Mouse (Mus musculus): ENCODE measurements at regions not wholly inside any gene's neighbourhood (a gene's known extent, or its start where the extent isn't known, plus 50 kb on each side); places are given as distances from the start of the nearest gene placed in this dataset.

DNA sequence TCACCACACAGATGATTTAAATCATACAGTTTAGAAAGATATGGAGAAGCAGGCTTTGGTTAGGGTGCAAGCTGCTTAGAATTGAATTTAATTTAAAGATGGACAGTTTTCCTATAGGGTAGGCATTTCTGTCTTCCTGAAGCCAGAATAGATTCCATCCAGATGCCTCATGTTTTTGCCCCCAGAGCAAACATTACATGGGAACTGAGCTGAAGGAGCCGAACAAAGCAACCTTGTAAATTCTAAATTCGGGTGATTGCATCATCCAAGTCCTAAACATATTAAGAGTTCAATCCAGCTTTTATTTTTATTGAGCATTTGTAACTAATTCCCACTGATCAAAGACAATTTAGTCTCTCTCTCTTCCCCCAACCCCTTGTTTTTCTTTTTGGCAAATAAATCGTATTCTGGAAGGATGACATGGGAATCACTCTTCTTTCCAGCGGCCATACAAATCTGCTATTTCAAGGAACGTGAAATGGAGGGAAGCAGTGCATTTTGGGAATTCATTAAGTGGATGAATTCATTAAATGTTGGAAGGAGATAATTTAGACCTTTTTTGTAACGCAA is 884.1 kb downstream of the Slc4a3 start:
- H3K4me1 ChIP-seq (ENCODE audit: control insufficient read depth, insufficient read depth, low read length), result no peaks in the 10 kb centered on the region
- no peak for DNase-seq
- TF ChIP-seq CTCF (IDR thresholded peaks at IDR 0.05; ENCODE audit: insufficient read depth, low read length) (no peak), POLR2A (IDR thresholded peaks at IDR 0.05; ENCODE audit: borderline replicate concordance, extremely low read depth, low read depth, low read length) (no peak)
- 78% methylated on average over 6 of the region's 6 CpGs for WGBS
- H3K4me3 ChIP-seq (replicated peaks; ENCODE audit: extremely low read depth, low read depth, low read length), result no peak overlapping the region

DNA sequence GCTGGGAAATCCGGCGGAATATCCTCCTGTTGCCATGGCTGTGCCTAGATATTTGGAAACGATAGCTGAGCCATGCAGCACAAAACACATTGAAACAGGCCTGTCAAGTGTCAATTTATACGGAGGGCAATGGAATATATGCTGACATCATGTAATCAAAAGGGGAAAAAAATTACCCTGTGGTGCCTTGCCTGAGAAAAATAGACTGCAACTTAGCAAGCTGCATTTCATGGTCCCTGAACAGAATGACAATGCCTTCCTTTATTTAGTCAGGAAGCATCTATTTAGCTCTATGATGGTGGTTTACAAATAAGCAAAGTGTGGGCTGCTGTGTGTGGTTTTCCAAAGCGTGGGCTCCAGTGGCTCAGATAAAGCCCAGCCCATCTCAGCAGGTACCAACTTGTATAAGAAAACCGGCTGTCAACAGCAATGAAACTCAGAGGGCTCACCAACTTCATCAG is 887.4 kb downstream of the Slc4a3 start:
- Histone ChIP-seq H3K4me3 (replicated peaks; ENCODE audit: extremely low read depth, low read depth, low read length) (no peak overlapping the region), H3K4me1 (ENCODE audit: control insufficient read depth, insufficient read depth, low read length) (no peaks in the 10 kb centered on the region)
- WGBS, result 62% methylated on average over 6 of the region's 6 CpGs
- no peak for DNase-seq
- TF ChIP-seq CTCF (IDR thresholded peaks at IDR 0.05; ENCODE audit: insufficient read depth, low read length) (no peak), POLR2A (IDR thresholded peaks at IDR 0.05; ENCODE audit: borderline replicate concordance, extremely low read depth, low read depth, low read length) (no peak)

DNA sequence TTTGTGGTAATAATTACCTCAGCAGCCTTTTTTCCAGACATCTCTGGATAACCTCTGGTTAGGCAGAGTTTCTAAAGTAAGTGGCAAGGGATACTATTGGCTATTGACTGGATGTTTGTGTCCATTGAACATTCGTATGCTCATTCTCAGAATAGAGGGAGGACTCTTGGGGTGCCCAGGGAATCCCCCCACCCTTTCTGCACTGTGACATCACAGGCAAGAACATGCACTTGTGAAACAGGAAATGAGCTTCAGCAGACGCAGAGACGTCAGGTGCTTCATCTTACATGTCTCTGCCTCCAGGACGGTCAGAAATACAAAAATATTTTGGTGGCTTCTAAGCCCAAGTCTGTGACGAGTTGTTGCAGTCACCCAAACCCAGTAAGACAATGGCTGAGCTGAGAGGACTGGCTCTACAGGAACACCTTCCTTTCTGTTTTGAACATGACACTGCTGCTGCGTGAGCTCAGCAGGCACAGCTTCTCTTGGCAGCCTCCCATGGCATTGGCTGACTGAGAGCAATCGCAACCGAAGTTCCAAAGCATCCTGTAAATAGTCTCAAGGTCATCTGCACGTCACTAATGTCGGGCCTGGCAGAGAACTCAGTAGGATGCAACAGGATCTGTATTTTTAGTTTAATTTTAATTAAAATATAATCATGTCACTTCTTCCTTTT is 904.6 kb downstream of the Slc4a3 start:
- no peak for TF ChIP-seq POLR2A (IDR thresholded peaks at IDR 0.05; ENCODE audit: borderline replicate concordance, extremely low read depth, low read depth, low read length)
- no peak for TF ChIP-seq CTCF (IDR thresholded peaks at IDR 0.05; ENCODE audit: insufficient read depth, low read length)
- H3K4me3 ChIP-seq (replicated peaks; ENCODE audit: extremely low read depth, low read depth, low read length), result no peak overlapping the region
- no peaks in the 10 kb centered on the region for H3K4me1 ChIP-seq (ENCODE audit: control insufficient read depth, insufficient read depth, low read length)
- WGBS, result 36% methylated on average over 10 of the region's 10 CpGs
- no peak for DNase-seq

- 84% methylated on average over 7 of the region's 7 CpGs for WGBS
- H3K4me1 ChIP-seq (ENCODE audit: control insufficient read depth, insufficient read depth, low read length), result no peaks in the 10 kb centered on the region
- no peak for DNase-seq
- TF ChIP-seq POLR2A (IDR thresholded peaks at IDR 0.05; ENCODE audit: borderline replicate concordance, extremely low read depth, low read depth, low read length) (no peak), CTCF (IDR thresholded peaks at IDR 0.05; ENCODE audit: insufficient read depth, low read length) (no peak)
- H3K4me3 ChIP-seq (replicated peaks; ENCODE audit: extremely low read depth, low read depth, low read length), result no peak overlapping the region
Measured at GRCm38 (mm10) chr1:76453160-76453710, 907.2 kb downstream of the Slc4a3 start.

DNA sequence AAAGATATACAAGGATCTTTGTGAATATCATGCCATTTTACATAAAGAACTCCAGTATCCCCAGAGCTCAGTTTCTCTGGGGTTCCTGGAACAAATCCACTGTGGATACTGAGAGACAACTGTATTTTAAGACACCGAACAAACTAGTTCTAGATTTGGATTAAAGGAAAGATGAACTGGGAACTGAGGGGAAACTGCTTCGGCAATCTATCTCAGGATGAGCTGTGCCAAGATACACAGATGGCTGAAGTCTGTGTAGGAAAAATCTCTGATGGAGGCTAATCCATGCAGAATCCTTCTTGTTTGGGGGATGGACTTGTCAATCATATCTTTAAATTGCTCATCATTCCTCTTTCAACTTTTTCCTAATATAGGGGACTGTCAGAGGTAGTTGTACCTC is 920.5 kb downstream of the Slc4a3 start:
- 81% methylated on average over 2 of the region's 2 CpGs for WGBS
- Histone ChIP-seq H3K4me1 (ENCODE audit: control insufficient read depth, insufficient read depth, low read length) (no peaks in the 10 kb centered on the region), H3K4me3 (replicated peaks; ENCODE audit: extremely low read depth, low read depth, low read length) (no peak overlapping the region)
- TF ChIP-seq POLR2A (IDR thresholded peaks at IDR 0.05; ENCODE audit: borderline replicate concordance, extremely low read depth, low read depth, low read length) (no peak), CTCF (IDR thresholded peaks at IDR 0.05; ENCODE audit: insufficient read depth, low read length) (no peak)
- no peak for DNase-seq

DNA sequence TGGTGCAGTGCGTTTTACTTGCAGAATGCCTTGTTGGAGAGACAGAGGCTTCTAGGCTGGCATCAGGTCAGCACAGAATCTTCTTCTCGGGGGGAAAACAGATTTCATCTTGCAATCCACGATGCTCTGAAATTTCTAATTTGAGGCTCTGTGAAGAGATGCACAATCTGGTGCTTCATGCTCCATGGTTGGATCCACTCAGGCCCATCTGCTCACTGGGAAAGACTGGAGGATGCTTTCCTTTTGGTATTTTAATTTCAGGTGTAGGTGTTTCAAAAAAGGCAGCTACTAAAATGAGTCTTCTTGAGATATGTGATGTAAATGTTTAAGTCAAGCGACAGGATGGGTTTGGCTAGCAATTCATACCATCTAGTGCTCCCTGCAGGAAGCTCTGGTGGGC is 938.1 kb downstream of the Slc4a3 start:
- Histone ChIP-seq H3K4me1 (ENCODE audit: control insufficient read depth, insufficient read depth, low read length) (no peaks in the 10 kb centered on the region), H3K4me3 (replicated peaks; ENCODE audit: extremely low read depth, low read depth, low read length) (no peak overlapping the region)
- WGBS, result 85% methylated on average over 4 of the region's 4 CpGs
- no peak for TF ChIP-seq CTCF (IDR thresholded peaks at IDR 0.05; ENCODE audit: insufficient read depth, low read length)
- no peak for TF ChIP-seq POLR2A (IDR thresholded peaks at IDR 0.05; ENCODE audit: borderline replicate concordance, extremely low read depth, low read depth, low read length)
- no peak for DNase-seq

- no peak for TF ChIP-seq POLR2A (IDR thresholded peaks at IDR 0.05; ENCODE audit: borderline replicate concordance, extremely low read depth, low read depth, low read length)
- no peak overlapping the region for H3K4me3 ChIP-seq (replicated peaks; ENCODE audit: extremely low read depth, low read depth, low read length)
- 83% methylated on average over 4 of the region's 4 CpGs for WGBS
- H3K4me1 ChIP-seq (ENCODE audit: control insufficient read depth, insufficient read depth, low read length), result no peaks in the 10 kb centered on the region
- no peak for DNase-seq
Measured at GRCm38 (mm10) chr1:76487481-76487880, 941.4 kb downstream of the Slc4a3 start.

DNA sequence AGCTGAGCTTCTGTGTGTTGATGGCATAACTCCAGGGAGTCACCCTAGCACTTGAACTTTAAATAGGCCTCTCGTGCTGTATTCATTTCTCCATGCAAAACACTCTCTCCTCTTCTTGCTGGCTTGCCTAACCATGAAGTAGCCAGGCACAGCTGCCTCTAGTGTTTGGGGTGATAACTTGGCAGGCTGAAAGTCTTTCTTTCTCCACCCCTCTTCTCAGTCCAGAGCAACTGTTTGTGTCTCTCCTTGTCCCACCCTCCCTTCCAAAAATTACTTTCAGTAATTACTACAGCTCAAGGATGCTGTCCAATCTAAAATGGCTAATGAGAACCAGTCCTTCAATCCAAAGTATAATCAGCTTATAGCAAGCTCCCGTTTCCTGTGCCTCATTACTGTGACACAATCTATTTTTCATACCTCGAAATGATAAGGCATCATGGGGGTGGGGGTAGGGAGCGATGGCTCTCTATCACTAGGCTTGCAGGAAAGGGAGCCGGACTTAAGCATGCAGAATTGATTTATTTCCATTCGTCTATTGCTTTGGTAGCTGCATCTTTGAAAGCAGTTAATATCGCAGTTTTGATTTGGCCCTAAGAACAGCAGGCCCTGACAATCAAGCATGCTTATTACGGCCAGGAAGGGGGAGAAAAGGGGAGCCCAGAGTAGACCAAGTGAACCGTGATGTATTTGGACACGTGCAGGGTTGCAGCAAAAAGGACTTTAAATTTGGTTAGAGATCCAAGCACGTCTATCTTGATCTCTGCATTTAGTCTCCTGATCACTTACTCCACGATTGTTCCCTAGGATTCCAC is 943.8 kb downstream of the Slc4a3 start:
- H3K4me1 ChIP-seq (ENCODE audit: control insufficient read depth, insufficient read depth, low read length), result no peaks in the 10 kb centered on the region
- H3K4me3 ChIP-seq (replicated peaks; ENCODE audit: extremely low read depth, low read depth, low read length), result no peak overlapping the region
- WGBS, result 55% methylated on average over 12 of the region's 12 CpGs
- TF ChIP-seq CTCF (IDR thresholded peaks at IDR 0.05; ENCODE audit: insufficient read depth, low read length) (no peak), POLR2A (IDR thresholded peaks at IDR 0.05; ENCODE audit: borderline replicate concordance, extremely low read depth, low read depth, low read length) (no peak)
- DNase-seq, result no peak

DNA sequence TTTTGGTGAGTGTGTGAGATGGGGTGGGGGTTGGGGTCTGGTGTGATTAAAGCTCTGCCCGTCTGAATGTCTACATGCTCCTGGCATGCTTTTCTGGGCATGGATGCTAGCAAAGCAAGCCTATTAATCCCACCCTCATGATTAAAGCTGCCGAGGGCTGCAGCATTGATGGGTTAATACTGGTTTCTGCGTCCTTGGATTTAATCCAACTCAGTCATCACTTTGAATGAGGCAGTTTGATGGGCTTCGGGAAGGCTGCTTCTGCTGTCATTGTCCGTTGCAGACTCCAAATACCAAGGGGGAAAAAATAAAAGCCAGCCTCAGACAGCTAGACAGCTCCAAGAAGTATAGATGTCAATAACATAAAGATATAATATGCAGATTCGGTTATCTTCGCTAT is 944.7 kb downstream of the Slc4a3 start:
- TF ChIP-seq POLR2A (IDR thresholded peaks at IDR 0.05; ENCODE audit: borderline replicate concordance, extremely low read depth, low read depth, low read length) (no peak), CTCF (IDR thresholded peaks at IDR 0.05; ENCODE audit: insufficient read depth, low read length) (no peak)
- WGBS, result 57% methylated on average over 7 of the region's 7 CpGs
- DNase-seq, result no peak
- Histone ChIP-seq H3K4me1 (ENCODE audit: control insufficient read depth, insufficient read depth, low read length) (no peaks in the 10 kb centered on the region), H3K4me3 (replicated peaks; ENCODE audit: extremely low read depth, low read depth, low read length) (no peak overlapping the region)
